In the genomic region with DNA sequence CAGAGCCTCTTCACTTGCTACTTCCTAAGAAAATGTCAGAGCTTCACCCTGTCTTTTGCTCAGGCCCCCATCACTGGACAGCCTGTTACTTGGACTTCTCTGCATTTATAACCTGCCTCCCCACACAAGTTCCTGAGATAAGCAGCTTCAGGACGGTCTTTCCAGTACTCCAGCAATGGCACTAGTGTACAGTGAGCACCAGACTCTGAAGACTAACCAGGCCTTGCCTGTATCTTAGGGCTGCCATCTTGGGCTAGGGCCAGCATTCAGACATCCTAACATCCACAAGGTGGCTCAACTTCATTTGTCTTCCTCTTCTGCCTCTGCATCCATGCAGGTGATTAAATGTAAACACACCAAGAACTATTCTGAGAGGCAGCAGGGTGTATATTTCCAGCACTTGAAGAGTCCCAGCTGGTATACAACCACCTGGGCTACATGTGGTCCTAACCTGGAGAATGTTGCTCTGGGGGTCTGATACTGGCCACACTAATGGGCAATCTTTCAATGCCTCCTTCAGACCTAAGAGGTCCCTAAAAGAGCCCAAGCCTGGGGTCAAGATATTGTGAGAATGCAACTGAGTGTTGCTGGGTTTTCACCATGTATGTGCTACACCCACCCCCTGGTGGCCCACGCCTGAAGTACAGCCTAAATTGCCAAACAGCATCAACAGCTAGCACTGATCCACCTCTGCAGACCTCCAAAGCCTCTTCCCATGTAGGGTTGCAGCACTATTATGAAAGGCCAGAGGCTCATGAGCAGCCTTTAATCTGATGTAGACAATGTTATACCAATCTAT, we compare ENCODE assay signal across 8 mouse cellular contexts. TPM values are rescaled to one million over a fixed set of nuclear protein-coding genes. Genes with fewer than 3 reads are reported as not detected.
DNase-seq lines count a peak whose midpoint lies in the region; ATAC-seq and TF ChIP-seq lines count a peak whose summit lies in the region.

No protein-coding gene starts in this region.

- H3K27ac ChIP-seq in left cerebral cortex, adult 2 months: no peak overlapping the region
- H3K27ac ChIP-seq in hindbrain, embryonic 15.5 days (replicated peaks): no peak overlapping the region
- H3K27ac ChIP-seq in limb, embryonic 12.5 days: peak overlapping the region; percentile 69
- no peak overlapping the region for H3K27ac ChIP-seq in midbrain, embryonic 12.5 days (replicated peaks)

- H3K36me3 ChIP-seq in hindbrain, embryonic 15.5 days: peaks cover 42% of the 10 kb centered on the region
- peaks cover 54% of the 10 kb centered on the region for H3K36me3 ChIP-seq in limb, embryonic 12.5 days
- peaks cover 52% of the 10 kb centered on the region for H3K36me3 ChIP-seq in midbrain, embryonic 12.5 days

- TF ChIP-seq CTCF in left cerebral cortex, adult 2 months (IDR thresholded peaks at IDR 0.05): peak; percentile 79

- H3K4me3 ChIP-seq in left cerebral cortex, adult 2 months: no peak overlapping the region
- no peak overlapping the region for H3K4me3 ChIP-seq in hindbrain, embryonic 15.5 days
- H3K4me3 ChIP-seq in limb, embryonic 12.5 days (replicated peaks): no peak overlapping the region
- no peak overlapping the region for H3K4me3 ChIP-seq in midbrain, embryonic 12.5 days

- no peaks in the 10 kb centered on the region for H3K9me3 ChIP-seq in hindbrain, embryonic 15.5 days
- H3K9me3 ChIP-seq in limb, embryonic 12.5 days: no peaks in the 10 kb centered on the region
- no peaks in the 10 kb centered on the region for H3K9me3 ChIP-seq in midbrain, embryonic 12.5 days

- intact Hi-C loops in left cerebral cortex, adult 2 months (cut with DNase I): loop anchor here (1.0 to 5.0 kb wide), 3 partner anchors 64 to 324 kb away; a partner anchor contains a TSS
- intact Hi-C loops in left cerebral cortex, postnatal 36 days (cut with DNase I): loop anchor here (2.0 kb wide), 2 partner anchors 64 to 130 kb away; no protein-coding TSS in a partner anchor

- peak in 1 of 2 experiments; percentile 62 for DNase-seq in left cerebral cortex, adult 2 months (ENCODE audit: extremely low spot score in 1 of 2, low spot score in 2 of 2)
- no peak for DNase-seq in left cerebral cortex, postnatal 36 days (ENCODE audit: low spot score in 2 of 2)
- peak; percentile 81 to 89 for DNase-seq in cerebellum, postnatal 14 days
- peak; percentile 71 to 73 for DNase-seq in frontal cortex, postnatal 25 days (ENCODE audit: low spot score in 2 of 2)
- DNase-seq in spleen, postnatal 14 days (ENCODE audit: low spot score in 2 of 2): peak; percentile 55 to 71

- H3K27me3 ChIP-seq in hindbrain, embryonic 15.5 days: no peaks in the 10 kb centered on the region
- H3K27me3 ChIP-seq in limb, embryonic 12.5 days: no peaks in the 10 kb centered on the region
- no peaks in the 10 kb centered on the region for H3K27me3 ChIP-seq in midbrain, embryonic 12.5 days

- WGBS in hindbrain, embryonic 15.5 days: 6% methylated on average over 2 of the region's 2 CpGs
- WGBS in limb, embryonic 12.5 days: 10% methylated on average over 2 of the region's 2 CpGs
- WGBS in midbrain, embryonic 12.5 days: 9% methylated on average over 2 of the region's 2 CpGs

- H3K4me1 ChIP-seq in hindbrain, embryonic 15.5 days (replicated peaks): peaks cover 19% of the 10 kb centered on the region
- peaks cover 35% of the 10 kb centered on the region for H3K4me1 ChIP-seq in limb, embryonic 12.5 days (replicated peaks)
- peaks cover 18% of the 10 kb centered on the region for H3K4me1 ChIP-seq in midbrain, embryonic 12.5 days

- no peak overlapping the region for H3K9ac ChIP-seq in hindbrain, embryonic 15.5 days
- H3K9ac ChIP-seq in limb, embryonic 12.5 days (replicated peaks): no peak overlapping the region; the same call in 1 of the 2 replicates
- no peak overlapping the region; the same call in 1 of the 2 replicates for H3K9ac ChIP-seq in midbrain, embryonic 12.5 days (replicated peaks)

- H3K4me2 ChIP-seq in hindbrain, embryonic 15.5 days: no peak overlapping the region
- no peak overlapping the region for H3K4me2 ChIP-seq in limb, embryonic 12.5 days
- H3K4me2 ChIP-seq in midbrain, embryonic 12.5 days (replicated peaks): no peak overlapping the region

- ATAC-seq in hindbrain, embryonic 15.5 days (ENCODE audit: low FRiP score, low read depth): peak; percentile 50; the same call in 1 of the 2 replicates
- ATAC-seq in limb, embryonic 12.5 days (ENCODE audit: insufficient number of reproducible peaks, insufficient read depth, low FRiP score, low TSS enrichment, low read depth): peak; percentile 45; the same call in 1 of the 2 replicates
- peak; percentile 43; the same call in 1 of the 2 replicates for ATAC-seq in midbrain, embryonic 12.5 days (ENCODE audit: low FRiP score, low read depth)

RNA-seq across cellular contexts. Expression of a gene that starts 14.6 kb away (rescaled TPM):
- total RNA-seq in left cerebral cortex, adult 2 months (2021): 100 to 1,000 TPM; 429 to 434 TPM
- total RNA-seq in left cerebral cortex, postnatal 36 days (2021): 100 to 1,000 TPM; 424 to 526 TPM
- 61.5 and 64.3 TPM in 2 replicates for polyA plus RNA-seq in hindbrain, embryonic 15.5 days (2015; fragmentation: Nextera tagmentation; extraction: Ambion mirVana)
- 3.9 and 4.1 TPM in 2 replicates for polyA plus RNA-seq in limb, embryonic 12.5 days (2016; fragmentation: Nextera tagmentation; extraction: Ambion mirVana)
- 10.8 and 10.9 TPM in 2 replicates for polyA plus RNA-seq in midbrain, embryonic 12.5 days (2016; fragmentation: Nextera tagmentation; extraction: Ambion mirVana)

RNA-seq across cellular contexts. Expression of a gene that starts 15.1 kb away (rescaled TPM):
- total RNA-seq in left cerebral cortex, adult 2 months (2021): 100 to 1,000 TPM; 439 to 468 TPM
- total RNA-seq in left cerebral cortex, postnatal 36 days (2021): 100 to 1,000 TPM; 416 to 501 TPM
- 547 and 570 TPM in 2 replicates for polyA plus RNA-seq in hindbrain, embryonic 15.5 days (2015; fragmentation: Nextera tagmentation; extraction: Ambion mirVana)
- 981 and 1,001 TPM in 2 replicates for polyA plus RNA-seq in limb, embryonic 12.5 days (2016; fragmentation: Nextera tagmentation; extraction: Ambion mirVana)
- polyA plus RNA-seq in midbrain, embryonic 12.5 days (2016; fragmentation: Nextera tagmentation; extraction: Ambion mirVana): 652 and 673 TPM in 2 replicates

RNA-seq across cellular contexts. Expression of a gene that starts 56.4 kb away (rescaled TPM):
- total RNA-seq in left cerebral cortex, adult 2 months (2021): 10 to 100 TPM; 23.7 to 26.4 TPM
- total RNA-seq in left cerebral cortex, postnatal 36 days (2021): 10 to 100 TPM; 23.1 to 30.4 TPM
- 37.4 and 40.2 TPM in 2 replicates for polyA plus RNA-seq in hindbrain, embryonic 15.5 days (2015; fragmentation: Nextera tagmentation; extraction: Ambion mirVana)
- polyA plus RNA-seq in limb, embryonic 12.5 days (2016; fragmentation: Nextera tagmentation; extraction: Ambion mirVana): 49.2 and 49.3 TPM in 2 replicates
- polyA plus RNA-seq in midbrain, embryonic 12.5 days (2016; fragmentation: Nextera tagmentation; extraction: Ambion mirVana): 41.9 and 43.6 TPM in 2 replicates

Comparison
In these comparisons a context has a peak if more than half of its experiments do, and no peak if none do; other contexts are left out.
1. DNase-seq: peak in cerebellum, postnatal 14 days (2 of 2), frontal cortex, postnatal 25 days (2 of 2) and spleen, postnatal 14 days (2 of 2); none in left cerebral cortex, postnatal 36 days (0 of 2).
2. Peak in every context shown above with its lines, with median percentiles within 50 percentile points of each other: ATAC-seq.